Mouse (Mus musculus) kidney, adult 2 months (tissue): ENCODE measurements at regions not wholly inside any gene's neighbourhood (a gene's known extent, or its start where the extent isn't known, plus 50 kb on each side); places are given as distances from the start of the nearest gene placed in this dataset.

Experiments used
- DNase-seq: peaks from one replicate; pipeline ENCODE4 v3.0.0; 2021
- H3K27ac ChIP-seq: fragments of 200-500 bp; 2 replicates; pipeline ENCODE4 v1.5.1; 2012; ENCODE audit warnings: low read depth, low read length, control low read depth, inconsistent platforms; ENCODE audit not compliant: insufficient read depth
- H3K27me3 ChIP-seq: fragments of 200-500 bp; replicated peaks from 2 replicates; pipeline ENCODE4 v1.6.1; 2012; ENCODE audit warnings: mild to moderate bottlenecking, moderate library complexity, low read length, inconsistent platforms; ENCODE audit not compliant: control insufficient read depth, insufficient read depth
- H3K36me3 ChIP-seq: fragments of 200-500 bp; 2 replicates; pipeline ENCODE4 v1.6.1; 2012; ENCODE audit warnings: mild to moderate bottlenecking, moderate library complexity, low read length, inconsistent platforms; ENCODE audit not compliant: control insufficient read depth, insufficient read depth
- H3K4me1 ChIP-seq: fragments of 200-500 bp; 2 replicates; pipeline ENCODE4 v1.6.1; 2011; ENCODE audit warnings: low read length; ENCODE audit not compliant: control insufficient read depth, insufficient read depth
- H3K4me3 ChIP-seq: fragments of 200-500 bp; 2 replicates; pipeline ENCODE4 v1.5.1; 2011; ENCODE audit warnings: mild to moderate bottlenecking, low read depth, low read length, control low read depth; ENCODE audit not compliant: insufficient read depth
- CTCF ChIP-seq: fragments of 200-500 bp; conservative IDR thresholded peaks from 2 replicates; pipeline ENCODE4 v1.5.1; 2011; ENCODE audit warnings: low read depth, mild to moderate bottlenecking, control low read depth, low read length, moderate library complexity, mixed read lengths; ENCODE audit not compliant: insufficient read depth, insufficient read length
- POLR2A ChIP-seq: fragments of 200-500 bp; IDR thresholded peaks from one replicate; pipeline ENCODE4 v1.6.1; 2011; ENCODE audit warnings: low read depth, low read length, control low read depth
- WGBS: fragments of 180-500 bp; shearing (Covaris S2); methylation state at CpG from one replicate; pipeline ENCODE4 v1.1.7; 2018; 5-methylcytosine and 5-hydroxymethylcytosine counted together

DNA sequence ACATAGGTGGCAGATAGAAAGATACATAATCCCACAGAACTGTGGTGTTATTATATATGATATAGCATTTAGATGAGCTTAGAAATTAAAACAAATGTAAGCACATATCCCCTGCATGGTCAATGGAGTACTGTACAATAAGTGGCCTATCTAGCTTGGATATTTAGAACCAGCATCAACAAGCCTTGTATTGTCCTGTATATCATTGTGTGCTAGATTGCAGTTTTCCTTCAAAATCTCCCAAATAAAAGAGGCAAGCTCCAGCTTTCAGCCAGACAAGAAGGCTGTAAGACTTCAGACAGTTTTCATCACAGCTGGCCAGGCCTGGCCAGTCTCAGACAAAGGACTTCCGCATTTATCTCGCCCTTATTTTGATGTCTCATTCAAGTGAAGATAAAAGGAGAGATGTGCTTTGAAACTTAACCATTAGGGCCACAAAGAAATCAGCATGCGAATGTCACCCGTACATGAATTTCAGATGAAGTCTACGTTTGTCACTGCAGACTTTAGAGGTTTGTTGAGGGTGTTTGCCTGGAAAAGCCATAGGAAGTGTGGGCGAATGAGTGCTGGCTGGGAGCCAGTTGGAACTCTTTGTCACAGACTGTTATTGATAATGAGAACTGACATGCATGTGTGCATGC, 700.5 kb downstream of the Kcnj2 start:
- Histone ChIP-seq H3K4me3 (no peak overlapping the region), H3K36me3 (no peaks in the 10 kb centered on the region), H3K4me1 (no peaks in the 10 kb centered on the region), H3K27ac (no peak overlapping the region), H3K27me3 (no peaks in the 10 kb centered on the region)
- WGBS: 69% methylated on average over 6 of the region's 6 CpGs
- TF ChIP-seq POLR2A: no peak
- no peak for TF ChIP-seq CTCF
- DNase-seq: no peak

DNA sequence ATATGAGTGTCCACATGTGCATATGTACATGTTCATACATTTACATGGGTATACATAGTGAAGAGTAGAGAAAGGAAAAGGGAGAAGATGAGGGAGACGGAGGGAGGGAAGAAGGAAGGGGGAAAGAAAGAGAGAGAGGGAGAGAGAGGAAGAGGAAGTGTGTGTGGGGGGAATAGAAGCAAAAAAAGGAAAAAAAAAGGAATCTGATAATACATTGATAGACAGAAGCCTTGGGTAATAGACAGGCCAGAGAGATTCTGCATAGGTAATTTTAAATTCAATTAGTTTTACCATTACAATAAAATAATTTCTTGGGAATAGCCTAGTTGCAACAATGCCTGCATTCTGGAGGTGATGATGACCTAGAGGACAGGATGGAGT, 701.0 kb downstream of the Kcnj2 start:
- Histone ChIP-seq H3K27me3 (no peaks in the 10 kb centered on the region), H3K4me1 (no peaks in the 10 kb centered on the region), H3K27ac (no peak overlapping the region), H3K36me3 (no peaks in the 10 kb centered on the region), H3K4me3 (no peak overlapping the region)
- DNase-seq: no peak
- no peak for TF ChIP-seq POLR2A
- no peak for TF ChIP-seq CTCF
- WGBS: 85% methylated on average over 1 of the region's 1 CpGs

DNA sequence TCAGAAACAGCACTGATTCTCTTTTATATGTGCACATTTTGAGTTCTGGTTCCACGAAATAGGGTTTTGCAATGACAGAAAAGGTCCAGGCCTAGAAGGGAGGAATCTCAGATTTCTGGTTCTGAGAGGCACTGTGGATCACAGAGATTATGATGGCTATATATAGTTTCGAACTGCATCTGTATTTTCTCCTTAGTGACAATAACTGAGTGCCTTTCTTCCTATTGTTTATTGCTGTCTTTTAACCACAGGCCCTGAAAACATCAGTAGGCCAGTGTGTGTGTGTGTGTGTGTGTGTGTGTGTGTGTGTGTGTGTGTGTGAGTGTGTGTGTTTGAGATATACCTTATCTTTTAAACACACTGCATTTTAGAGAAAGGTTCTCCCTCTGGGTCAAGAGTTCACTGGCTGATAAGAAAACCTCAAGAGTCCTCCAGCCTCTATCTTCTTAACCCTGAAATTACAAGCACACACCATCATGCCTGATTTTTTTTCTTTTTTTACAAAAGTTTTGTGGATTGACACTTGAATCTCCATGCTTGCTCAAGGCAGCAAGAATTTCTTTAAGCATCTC, 708.2 kb downstream of the Kcnj2 start:
- Histone ChIP-seq H3K27ac (no peak overlapping the region), H3K27me3 (no peaks in the 10 kb centered on the region), H3K36me3 (no peaks in the 10 kb centered on the region), H3K4me3 (no peak overlapping the region), H3K4me1 (no peaks in the 10 kb centered on the region)
- TF ChIP-seq CTCF (no peak), POLR2A (no peak)
- 82% methylated on average over 2 of the region's 2 CpGs for WGBS
- no peak for DNase-seq

DNA sequence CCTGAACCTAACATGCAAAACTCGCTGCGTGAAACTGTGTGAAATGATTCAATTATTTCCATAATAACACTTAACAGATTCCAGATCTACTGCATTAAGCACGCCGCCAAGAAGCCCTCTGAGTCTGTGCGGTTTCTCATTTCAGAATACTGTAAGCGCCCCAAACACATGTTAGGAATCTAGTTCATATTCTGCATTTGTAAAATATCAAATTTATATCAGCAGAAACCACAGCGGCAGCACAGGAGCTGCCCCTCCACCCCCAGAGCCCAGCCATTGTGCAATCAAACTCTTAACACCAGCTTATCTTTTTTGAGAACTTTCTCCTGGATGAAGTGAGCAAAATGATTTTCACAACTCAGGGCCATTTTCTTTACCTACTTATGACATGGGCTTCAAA, 715.4 kb downstream of the Kcnj2 start:
- DNase-seq: no peak
- Histone ChIP-seq H3K36me3 (no peaks in the 10 kb centered on the region), H3K4me3 (no peak overlapping the region), H3K4me1 (no peaks in the 10 kb centered on the region), H3K27me3 (no peaks in the 10 kb centered on the region), H3K27ac (no peak overlapping the region)
- TF ChIP-seq POLR2A (no peak), CTCF (no peak)
- 67% methylated on average over 7 of the region's 7 CpGs for WGBS

DNA sequence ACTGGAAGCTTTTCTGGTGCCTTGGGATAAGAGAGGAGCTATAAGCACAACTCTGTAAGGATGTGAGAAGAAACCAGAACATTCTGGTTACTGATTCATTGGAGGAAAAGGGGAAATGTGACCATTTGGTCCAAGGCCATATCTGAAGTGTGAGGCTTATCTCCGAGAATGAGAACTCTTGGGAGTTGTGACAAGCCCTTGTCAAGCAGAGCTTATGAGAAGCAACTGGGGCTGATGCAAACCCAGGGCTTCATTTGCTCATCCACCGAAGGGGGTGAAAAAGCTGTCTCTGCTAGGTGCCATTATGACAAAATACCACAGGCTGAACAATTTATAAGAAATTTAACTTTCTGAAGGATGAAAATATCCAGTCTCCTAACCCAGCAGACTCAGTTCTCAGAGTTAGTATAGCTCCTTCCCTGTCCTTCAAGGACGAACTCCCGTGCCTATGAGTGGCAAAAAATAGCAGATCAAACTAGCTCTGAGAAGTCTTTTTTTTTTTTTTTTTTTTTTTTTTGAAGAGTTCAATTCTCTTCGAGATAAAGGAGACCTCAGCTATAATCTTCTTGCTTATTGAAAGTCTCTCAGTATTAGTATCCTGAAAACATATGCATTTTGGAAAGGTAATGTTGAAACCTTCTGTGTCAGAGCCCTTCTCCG, 725.4 kb downstream of the Kcnj2 start:
- WGBS: 82% methylated on average over 6 of the region's 6 CpGs
- no peak for DNase-seq

DNA sequence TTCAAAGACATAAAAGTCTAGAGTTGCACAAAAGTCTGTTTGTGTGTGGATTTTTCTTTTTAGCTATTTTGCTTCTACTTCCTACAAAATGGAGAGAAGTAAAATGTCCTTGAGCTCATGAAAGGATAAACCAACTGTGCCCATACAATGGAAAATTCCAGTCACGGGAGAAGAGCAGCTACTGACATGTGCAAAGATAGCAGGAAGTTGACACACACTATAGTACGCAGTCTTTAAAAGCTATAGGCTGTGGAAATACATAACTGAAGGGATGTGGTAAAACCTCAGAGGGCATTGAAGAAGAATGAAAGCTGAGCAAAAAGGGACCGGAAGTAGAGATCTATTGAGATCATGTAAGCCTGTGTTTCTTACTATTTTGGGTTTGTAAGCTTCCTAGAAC, 735.1 kb downstream of the Kcnj2 start:
- WGBS: 74% methylated on average over 3 of the region's 3 CpGs
- Histone ChIP-seq H3K4me3 (no peak overlapping the region), H3K4me1 (no peaks in the 10 kb centered on the region), H3K27ac (no peak overlapping the region), H3K36me3 (no peaks in the 10 kb centered on the region), H3K27me3 (no peaks in the 10 kb centered on the region)
- no peak for TF ChIP-seq CTCF
- no peak for TF ChIP-seq POLR2A
- no peak for DNase-seq

More for the DNA sequence above, 725.4 kb downstream of the Kcnj2 start:
- TF ChIP-seq CTCF: no peak
- no peak for TF ChIP-seq POLR2A
- H3K27ac ChIP-seq: no peak overlapping the region
- no peaks in the 10 kb centered on the region for H3K36me3 ChIP-seq
- H3K4me1 ChIP-seq: no peaks in the 10 kb centered on the region
- no peaks in the 10 kb centered on the region for H3K27me3 ChIP-seq
- no peak overlapping the region for H3K4me3 ChIP-seq

DNA sequence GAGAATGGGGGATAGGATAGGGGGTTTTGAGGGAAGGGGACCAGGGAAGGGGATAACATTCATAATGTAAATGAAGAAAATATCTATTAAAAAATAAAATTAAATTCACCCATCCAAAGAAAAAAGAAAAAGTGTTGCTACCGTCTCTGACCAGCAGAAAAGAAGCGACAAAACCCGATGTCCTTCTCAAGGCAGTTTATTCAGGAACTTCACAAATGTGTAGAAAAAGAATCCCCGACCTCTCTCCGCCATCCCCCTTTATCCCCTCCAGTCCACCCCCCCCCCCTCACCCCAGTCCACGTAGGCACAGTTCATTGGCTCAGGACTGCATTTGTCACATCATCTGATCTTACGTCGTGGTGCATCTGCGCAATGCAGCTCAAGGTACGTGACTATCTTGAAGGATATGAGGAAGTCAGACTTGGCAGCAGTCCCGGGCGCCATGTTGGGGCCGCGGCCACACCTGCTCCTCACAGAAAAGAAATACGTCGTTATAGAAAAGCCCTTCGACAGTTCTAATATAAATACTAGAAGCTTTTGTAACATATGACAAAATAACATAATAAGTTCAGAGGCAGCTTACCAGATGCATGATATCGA, 750.3 kb downstream of the Kcnj2 start:
- H3K36me3 ChIP-seq: no peaks in the 10 kb centered on the region
- WGBS: 93% methylated on average over 18 of the region's 18 CpGs

More for the DNA sequence above, 750.3 kb downstream of the Kcnj2 start:
- DNase-seq: no peak
- H3K27me3 ChIP-seq: no peaks in the 10 kb centered on the region; the same call in 1 of the 2 replicates
- no peak overlapping the region for H3K27ac ChIP-seq
- TF ChIP-seq CTCF: no peak
- TF ChIP-seq POLR2A: no peak
- no peaks in the 10 kb centered on the region for H3K4me1 ChIP-seq
- no peak overlapping the region for H3K4me3 ChIP-seq
